Mouse (Mus musculus): ENCODE measurements around the gene Gtf2b. TPM values are rescaled to one million over a fixed set of nuclear protein-coding genes. Genes with fewer than 3 reads are reported as not detected.
A peak's percentile ranks its signal among the peaks of the same experiment; 100 is the strongest.

The Gtf2b gene
- polyA plus RNA-seq, 2 experiments, result 57.1 to 77.2 TPM

- no peak overlapping the region for H3K4me2 ChIP-seq (replicated peaks; ENCODE audit: low read depth, low read length, severe bottlenecking)
- TF ChIP-seq POLR2A (IDR thresholded peaks at IDR 0.05; ENCODE audit: borderline replicate concordance, extremely low read depth, insufficient read depth, insufficient read length), result no peak
- ATAC-seq (ENCODE audit: low FRiP score, low read depth), result no peak
Measured at GRCm38 (mm10) chr3:142757841-142758240, 7.0 kb upstream of the Gtf2b start.

GRCm38 (mm10) chr3:142758593-142758992 lies 6.3 kb upstream of the Gtf2b start:
- no peaks in the 10 kb centered on the region for H3K9me3 ChIP-seq (ENCODE audit: control insufficient read depth, low read length)
- 88% methylated on average over 7 of the region's 7 CpGs for WGBS

More at GRCm38 (mm10) chr3:142757841-142758240, 7.0 kb upstream of the Gtf2b start:
- H3K9ac ChIP-seq (ENCODE audit: low read depth, low read length, severe bottlenecking), result no peak overlapping the region
- no peak overlapping the region for H3K27ac ChIP-seq (replicated peaks; ENCODE audit: low read depth, low read length)
- no peak overlapping the region for H3K4me3 ChIP-seq (replicated peaks; ENCODE audit: low read length)
- WGBS, result 61% methylated on average over 12 of the region's 12 CpGs
- no peaks in the 10 kb centered on the region for H3K9me3 ChIP-seq (ENCODE audit: control insufficient read depth, low read length)
- no peaks in the 10 kb centered on the region for H3K4me1 ChIP-seq (ENCODE audit: control insufficient read depth, insufficient read depth, low read length)
- H3K27me3 ChIP-seq (ENCODE audit: control insufficient read depth, insufficient read depth, low read length), result no peaks in the 10 kb centered on the region
- H3K36me3 ChIP-seq (ENCODE audit: control insufficient read depth, insufficient read depth, low read length), result no peaks in the 10 kb centered on the region
- no peak for DNase-seq (ENCODE audit: low spot score)

GRCm38 (mm10) chr3:142760356-142760755 lies 4.5 kb upstream of the Gtf2b start:
- 76% methylated on average over 6 of the region's 6 CpGs for WGBS
- Histone ChIP-seq H3K4me3 (replicated peaks; ENCODE audit: low read length) (no peak overlapping the region), H3K9me3 (ENCODE audit: control insufficient read depth, low read length) (no peaks in the 10 kb centered on the region), H3K27me3 (ENCODE audit: control insufficient read depth, insufficient read depth, low read length) (no peaks in the 10 kb centered on the region), H3K4me1 (ENCODE audit: control insufficient read depth, insufficient read depth, low read length) (no peaks in the 10 kb centered on the region), H3K4me2 (replicated peaks; ENCODE audit: low read depth, low read length, severe bottlenecking) (no peak overlapping the region), H3K36me3 (ENCODE audit: control insufficient read depth, insufficient read depth, low read length) (no peaks in the 10 kb centered on the region), H3K27ac (replicated peaks; ENCODE audit: low read depth, low read length) (no peak overlapping the region), H3K9ac (ENCODE audit: low read depth, low read length, severe bottlenecking) (no peak overlapping the region)
- TF ChIP-seq POLR2A (IDR thresholded peaks at IDR 0.05; ENCODE audit: borderline replicate concordance, extremely low read depth, insufficient read depth, insufficient read length), result no peak
- ATAC-seq (ENCODE audit: low FRiP score, low read depth) (no peak), DNase-seq (ENCODE audit: low spot score) (no peak)

More at GRCm38 (mm10) chr3:142758593-142758992, 6.3 kb upstream of the Gtf2b start:
- no peak overlapping the region for H3K9ac ChIP-seq (ENCODE audit: low read depth, low read length, severe bottlenecking)
- DNase-seq (ENCODE audit: low spot score), result no peak
- H3K4me1 ChIP-seq (ENCODE audit: control insufficient read depth, insufficient read depth, low read length), result no peaks in the 10 kb centered on the region
- H3K27ac ChIP-seq (replicated peaks; ENCODE audit: low read depth, low read length), result no peak overlapping the region
- H3K27me3 ChIP-seq (ENCODE audit: control insufficient read depth, insufficient read depth, low read length), result no peaks in the 10 kb centered on the region
- H3K4me3 ChIP-seq (replicated peaks; ENCODE audit: low read length), result no peak overlapping the region
- no peak for ATAC-seq (ENCODE audit: low FRiP score, low read depth)
- no peaks in the 10 kb centered on the region for H3K36me3 ChIP-seq (ENCODE audit: control insufficient read depth, insufficient read depth, low read length)
- no peak overlapping the region for H3K4me2 ChIP-seq (replicated peaks; ENCODE audit: low read depth, low read length, severe bottlenecking)
- no peak for TF ChIP-seq POLR2A (IDR thresholded peaks at IDR 0.05; ENCODE audit: borderline replicate concordance, extremely low read depth, insufficient read depth, insufficient read length)

GRCm38 (mm10) chr3:142765778-142766165 lies 927 bp downstream of the Gtf2b start:
- H3K36me3 ChIP-seq (ENCODE audit: control insufficient read depth, insufficient read depth, low read length), result no peaks in the 10 kb centered on the region; the same call in 1 of the 2 replicates
- peak overlapping the region; percentile 83 for H3K4me2 ChIP-seq (replicated peaks; ENCODE audit: low read depth, low read length, severe bottlenecking)
- ATAC-seq (ENCODE audit: low FRiP score, low read depth) (no peak), DNase-seq (ENCODE audit: low spot score) (no peak)
- no peak for TF ChIP-seq POLR2A (IDR thresholded peaks at IDR 0.05; ENCODE audit: borderline replicate concordance, extremely low read depth, insufficient read depth, insufficient read length)
- H3K9ac ChIP-seq (ENCODE audit: low read depth, low read length, severe bottlenecking), result peak overlapping the region; percentile 93
- peak overlapping the region; percentile 80 for H3K4me3 ChIP-seq (replicated peaks; ENCODE audit: low read length)
- H3K27ac ChIP-seq (replicated peaks; ENCODE audit: low read depth, low read length), result no peak overlapping the region
- no peaks in the 10 kb centered on the region for H3K27me3 ChIP-seq (ENCODE audit: control insufficient read depth, insufficient read depth, low read length)
- WGBS, result 17% methylated on average over 10 of the region's 10 CpGs
- peaks cover 12% of the 10 kb centered on the region for H3K4me1 ChIP-seq (ENCODE audit: control insufficient read depth, insufficient read depth, low read length)
- H3K9me3 ChIP-seq (ENCODE audit: control insufficient read depth, low read length), result no peaks in the 10 kb centered on the region

DNA sequence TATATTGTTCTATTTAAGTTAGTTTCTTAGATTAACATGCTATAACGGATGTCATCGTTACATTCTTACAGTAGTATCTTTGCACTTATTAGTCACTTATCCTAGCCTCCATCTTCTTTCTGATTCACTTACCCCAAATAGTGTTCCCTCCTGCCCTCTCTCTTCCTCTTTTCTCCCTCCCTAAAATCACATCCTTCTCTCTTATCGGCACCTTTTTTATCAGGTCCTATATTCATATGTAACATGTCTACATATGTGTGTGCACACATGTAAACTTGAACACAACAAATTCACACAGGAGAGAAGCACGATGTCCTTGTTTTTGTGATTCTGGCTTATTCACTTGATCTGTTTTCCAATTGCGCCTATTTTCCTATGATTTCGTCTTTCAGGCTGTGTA lies 3.7 kb downstream of the Gtf2b start:
- TF ChIP-seq POLR2A (IDR thresholded peaks at IDR 0.05; ENCODE audit: borderline replicate concordance, extremely low read depth, insufficient read depth, insufficient read length), result no peak
- H3K27me3 ChIP-seq (ENCODE audit: control insufficient read depth, insufficient read depth, low read length), result no peaks in the 10 kb centered on the region
- H3K27ac ChIP-seq (replicated peaks; ENCODE audit: low read depth, low read length), result no peak overlapping the region
- no peak overlapping the region for H3K9ac ChIP-seq (ENCODE audit: low read depth, low read length, severe bottlenecking)
- WGBS, result 93% methylated on average over 6 of the region's 6 CpGs
- H3K4me1 ChIP-seq (ENCODE audit: control insufficient read depth, insufficient read depth, low read length), result peaks cover 12% of the 10 kb centered on the region
- H3K36me3 ChIP-seq (ENCODE audit: control insufficient read depth, insufficient read depth, low read length), result peaks cover 19% of the 10 kb centered on the region
- DNase-seq (ENCODE audit: low spot score), result no peak
- H3K4me3 ChIP-seq (replicated peaks; ENCODE audit: low read length), result no peak overlapping the region
- no peaks in the 10 kb centered on the region for H3K9me3 ChIP-seq (ENCODE audit: control insufficient read depth, low read length)
- H3K4me2 ChIP-seq (replicated peaks; ENCODE audit: low read depth, low read length, severe bottlenecking), result no peak overlapping the region
- ATAC-seq (ENCODE audit: low FRiP score, low read depth), result no peak

DNA sequence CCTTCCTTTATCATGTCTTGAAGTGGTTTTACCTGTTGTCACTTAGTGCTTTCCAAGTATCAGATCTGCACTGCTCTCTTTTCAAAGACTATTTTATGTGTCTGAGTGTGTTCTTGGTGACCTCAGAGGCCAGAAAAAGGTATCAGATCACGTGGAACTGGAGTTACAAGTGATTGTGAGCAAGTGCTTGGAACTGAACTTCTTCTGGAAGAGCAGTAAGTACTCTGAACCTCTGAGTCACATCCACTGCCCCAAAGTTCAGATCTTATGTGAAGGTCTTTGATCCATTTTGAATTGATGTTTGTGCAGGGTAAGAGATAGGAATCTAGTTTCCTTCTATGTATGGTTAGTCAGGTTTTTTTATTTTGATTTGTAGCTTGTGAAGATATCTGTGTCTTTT lies 5.7 kb downstream of the Gtf2b start:
- H3K9ac ChIP-seq (ENCODE audit: low read depth, low read length, severe bottlenecking), result no peak overlapping the region
- H3K36me3 ChIP-seq (ENCODE audit: control insufficient read depth, insufficient read depth, low read length), result peaks cover 27% of the 10 kb centered on the region
- H3K27me3 ChIP-seq (ENCODE audit: control insufficient read depth, insufficient read depth, low read length), result no peaks in the 10 kb centered on the region
- no peak for ATAC-seq (ENCODE audit: low FRiP score, low read depth)
- no peak overlapping the region for H3K4me2 ChIP-seq (replicated peaks; ENCODE audit: low read depth, low read length, severe bottlenecking)
- no peak overlapping the region for H3K27ac ChIP-seq (replicated peaks; ENCODE audit: low read depth, low read length)
- no peak overlapping the region for H3K4me3 ChIP-seq (replicated peaks; ENCODE audit: low read length)
- H3K9me3 ChIP-seq (ENCODE audit: control insufficient read depth, low read length), result no peaks in the 10 kb centered on the region
- no peak for TF ChIP-seq POLR2A (IDR thresholded peaks at IDR 0.05; ENCODE audit: borderline replicate concordance, extremely low read depth, insufficient read depth, insufficient read length)
- no peak for DNase-seq (ENCODE audit: low spot score)
- 63% methylated on average over 1 of the region's 1 CpGs for WGBS
- peaks cover 12% of the 10 kb centered on the region for H3K4me1 ChIP-seq (ENCODE audit: control insufficient read depth, insufficient read depth, low read length)
